ENCODE assay signal across 11 mouse cellular contexts in genomic region chr13:9446448-9447115, GRCm38 (mm10).
A peak's percentile ranks its signal among the peaks of the same experiment; 100 is the strongest.
DNase-seq lines count a peak whose midpoint lies in the region; ATAC-seq and TF ChIP-seq lines count a peak whose summit lies in the region.
"Had no signal": no experiment of that assay in that cellular context is flagged by ENCODE, and none has a peak within 500 bp of the region (broad histone marks: within the 10 kb centered on the region; RNA-seq: fewer than 3 reads in every experiment).

No protein-coding gene starts in this region.

- H3K4me3 ChIP-seq in intestine, embryonic 14.5 days (ENCODE audit: low read depth, low read length): no peak overlapping the region
- H3K4me3 ChIP-seq in intestine, postnatal 0 days (ENCODE audit: low read depth, low read length): no peak overlapping the region
- no peak overlapping the region for H3K4me3 ChIP-seq in heart, embryonic 16.5 days (ENCODE audit: low read length)
- H3K4me3 ChIP-seq in myocyte: no peak overlapping the region
- H3K4me3 ChIP-seq in hindbrain, embryonic 14.5 days (replicated peaks; ENCODE audit: low read length): no peak overlapping the region

- H3K9me3 ChIP-seq in intestine, embryonic 14.5 days (ENCODE audit: control insufficient read depth, low read length): no peaks in the 10 kb centered on the region
- H3K9me3 ChIP-seq in intestine, postnatal 0 days (ENCODE audit: control insufficient read depth): no peaks in the 10 kb centered on the region
- 0 out of 2 replicates have a peak, but pooled peaks cover 2% of the 10 kb centered on the region for H3K9me3 ChIP-seq in heart, embryonic 16.5 days (replicated peaks; ENCODE audit: control insufficient read depth, low read length)
- H3K9me3 ChIP-seq in hindbrain, embryonic 14.5 days (ENCODE audit: control insufficient read depth, low read length): no peaks in the 10 kb centered on the region

- H3K4me1 ChIP-seq in intestine, embryonic 14.5 days (replicated peaks; ENCODE audit: control insufficient read depth, insufficient read depth, low read length): peaks cover 3% of the 10 kb centered on the region; the same call in 1 of the 2 replicates
- H3K4me1 ChIP-seq in intestine, postnatal 0 days (replicated peaks; ENCODE audit: control insufficient read depth, insufficient read depth, low read length): peaks cover 11% of the 10 kb centered on the region; the same call in 1 of the 2 replicates
- H3K4me1 ChIP-seq in heart, embryonic 16.5 days (ENCODE audit: control insufficient read depth, insufficient read depth, low read length): peaks cover 46% of the 10 kb centered on the region
- no peaks in the 10 kb centered on the region for H3K4me1 ChIP-seq in hindbrain, embryonic 14.5 days (replicated peaks; ENCODE audit: control insufficient read depth, insufficient read depth, low read length)

- H3ac ChIP-seq in myocyte (ENCODE audit: control insufficient read depth, insufficient read length): no peak overlapping the region

- no peak overlapping the region for H3K9ac ChIP-seq in intestine, embryonic 14.5 days (ENCODE audit: low read length)
- no peak overlapping the region for H3K9ac ChIP-seq in intestine, postnatal 0 days (ENCODE audit: low read depth, low read length)
- no peak overlapping the region; the same call in 1 of the 2 replicates for H3K9ac ChIP-seq in heart, embryonic 16.5 days (ENCODE audit: low read length)
- H3K9ac ChIP-seq in hindbrain, embryonic 14.5 days: no peak overlapping the region

- no peaks in the 10 kb centered on the region for H3K27me3 ChIP-seq in intestine, embryonic 14.5 days (replicated peaks; ENCODE audit: control insufficient read depth, insufficient read depth, low read length)
- H3K27me3 ChIP-seq in intestine, postnatal 0 days (replicated peaks; ENCODE audit: control insufficient read depth, insufficient read depth, low read length): no peaks in the 10 kb centered on the region
- H3K27me3 ChIP-seq in heart, embryonic 16.5 days (ENCODE audit: control insufficient read depth, insufficient read depth, low read length): no peaks in the 10 kb centered on the region
- H3K27me3 ChIP-seq in myocyte (ENCODE audit: control insufficient read depth, insufficient read depth, insufficient read length): no peaks in the 10 kb centered on the region
- H3K27me3 ChIP-seq in hindbrain, embryonic 14.5 days (ENCODE audit: control insufficient read depth, insufficient read depth, low read length): no peaks in the 10 kb centered on the region

- 83% methylated on average over 4 of the region's 4 CpGs for WGBS in intestine, embryonic 14.5 days
- WGBS in intestine, postnatal 0 days: 83% methylated on average over 4 of the region's 4 CpGs
- 35% methylated on average over 4 of the region's 4 CpGs for WGBS in heart, embryonic 16.5 days
- 94% methylated on average over 4 of the region's 4 CpGs for WGBS in hindbrain, embryonic 14.5 days

- H3K4me2 ChIP-seq in intestine, embryonic 14.5 days (ENCODE audit: low read length): no peak overlapping the region
- no peak overlapping the region for H3K4me2 ChIP-seq in intestine, postnatal 0 days (replicated peaks; ENCODE audit: low read depth)
- peak overlapping the region; percentile 30 for H3K4me2 ChIP-seq in heart, embryonic 16.5 days (ENCODE audit: low read depth, low read length)
- no peak overlapping the region for H3K4me2 ChIP-seq in myocyte (ENCODE audit: low read depth)
- no peak overlapping the region for H3K4me2 ChIP-seq in hindbrain, embryonic 14.5 days (replicated peaks)

- 0 out of 2 replicates have a peak, but pooled peaks have one; percentile 53 for ATAC-seq in intestine, embryonic 14.5 days (replicated peaks; ENCODE audit: low FRiP score, low TSS enrichment, low read depth)
- ATAC-seq in intestine, postnatal 0 days: no peak
- ATAC-seq in heart, embryonic 16.5 days (replicated peaks; ENCODE audit: extremely low read depth, insufficient read depth, low FRiP score): peak; percentile 91
- no peak for ATAC-seq in megakaryocyte, adult 5-6 weeks (ENCODE audit: poor library complexity, severe bottlenecking)
- ATAC-seq in hindbrain, embryonic 14.5 days (ENCODE audit: low FRiP score): no peak
- ATAC-seq: forebrain, embryonic 16.5 days had no signal

- H3K79me2 ChIP-seq in myocyte (ENCODE audit: control insufficient read depth, insufficient read depth): peaks cover 17% of the 10 kb centered on the region

- TF ChIP-seq CTCF in intestine, postnatal 0 days (IDR thresholded peaks at IDR 0.05; ENCODE audit: low read depth): no peak

- H3K27ac ChIP-seq in intestine, embryonic 14.5 days (ENCODE audit: low read depth): no peak overlapping the region
- H3K27ac ChIP-seq in intestine, postnatal 0 days (ENCODE audit: low read depth, low read length): no peak overlapping the region
- peak overlapping the region; percentile 91 for H3K27ac ChIP-seq in heart, embryonic 16.5 days (ENCODE audit: low read length)
- no peak overlapping the region for H3K27ac ChIP-seq in hindbrain, embryonic 14.5 days

- DNase-seq in intestine, embryonic 14.5 days (ENCODE audit: low spot score): no peak
- peak; percentile 44 for DNase-seq in gastrocnemius, postnatal 10 days
- DNase-seq in urinary bladder, postnatal 10 days (ENCODE audit: low spot score): no peak
- no peak for DNase-seq in hindbrain, embryonic 14.5 days (ENCODE audit: low spot score)
- DNase-seq: adrenal gland, postnatal 36 days; layer of hippocampus, adult 9-11 months had no signal

- TF ChIP-seq POLR2A in myocyte (IDR thresholded peaks at IDR 0.05; ENCODE audit: insufficient read length, low read depth): no peak

- no peaks in the 10 kb centered on the region for H3K36me3 ChIP-seq in intestine, embryonic 14.5 days (ENCODE audit: control insufficient read depth, insufficient read depth, low read length)
- no peaks in the 10 kb centered on the region for H3K36me3 ChIP-seq in intestine, postnatal 0 days (ENCODE audit: control insufficient read depth, insufficient read depth)
- no peaks in the 10 kb centered on the region for H3K36me3 ChIP-seq in heart, embryonic 16.5 days (ENCODE audit: control insufficient read depth, insufficient read depth)
- no peaks in the 10 kb centered on the region for H3K36me3 ChIP-seq in myocyte (ENCODE audit: control insufficient read depth, insufficient read depth)
- H3K36me3 ChIP-seq in hindbrain, embryonic 14.5 days (replicated peaks; ENCODE audit: control insufficient read depth, insufficient read depth): no peaks in the 10 kb centered on the region

TF ChIP-seq in myocyte, 11 proteins besides CTCF, POLR2A, EP300 and RAD21:
- peak in 1 of 3 experiments; percentile 19 for TF ChIP-seq MYOG (IDR thresholded peaks at IDR 0.05; ENCODE audit: control insufficient read depth in 1 of 3, insufficient read depth in 1 of 3, insufficient read length in 2 of 3, low read depth in 2 of 3)
- no peak for TF ChIP-seq REST (IDR thresholded peaks at IDR 0.05; ENCODE audit: insufficient read depth, insufficient read length)
- no peak for TF ChIP-seq MAX (IDR thresholded peaks at IDR 0.05; ENCODE audit: low read depth)
- no peak for TF ChIP-seq TCF3 (IDR thresholded peaks at IDR 0.05; ENCODE audit: insufficient read length, low read depth)
- TF ChIP-seq TCF12 (IDR thresholded peaks at IDR 0.05; ENCODE audit: insufficient read depth, poor library complexity, severe bottlenecking): no peak
- TF ChIP-seq MYOD1 (IDR thresholded peaks at IDR 0.05; ENCODE audit: control insufficient read depth in 1 of 3, insufficient read length in 2 of 3, low read depth in 2 of 3): peak; percentile 63 to 88 (median 86)

Comparison
In these comparisons a context has a peak if more than half of its experiments do, and no peak if none do; other contexts are left out.
1. ATAC-seq: peak in intestine, embryonic 14.5 days (single experiment) and heart, embryonic 16.5 days (single experiment); none in intestine, postnatal 0 days (single experiment), megakaryocyte, adult 5-6 weeks (single experiment) and hindbrain, embryonic 14.5 days (single experiment).